Mouse (Mus musculus) monocyte, adult 5-6 weeks (primary cell): ENCODE data around the gene Ccdc97. TPM values are rescaled to one million over a fixed set of nuclear protein-coding genes. Genes with fewer than 3 reads are reported as not detected.

ENCODE experiments used
- ATAC-seq: fragments of 153-309, 156-312 bp; replicated peaks from 2 replicates; pipeline ENCODE4 v1.8.0; 2017; ENCODE audit warnings: mild to moderate bottlenecking; ENCODE audit not compliant: low TSS enrichment, insufficient number of reproducible peaks, severe bottlenecking, poor library complexity, low FRiP score
- total RNA-seq: library from RNA; stranded (forward); fragments of 200-1000, 200-491, 200-594 nt; gene quantifications from 3 replicates; pipeline ENCODE4 v1.2.3, GENCODE M21; 2017

The Ccdc97 gene
- total RNA-seq, 1 experiment from 2014 or later: 33.9 TPM

- no peak for ATAC-seq
Measured at GRCm38 (mm10) chr7:25676085-25676781, 42.7 kb downstream of the Ccdc97 start.

DNA sequence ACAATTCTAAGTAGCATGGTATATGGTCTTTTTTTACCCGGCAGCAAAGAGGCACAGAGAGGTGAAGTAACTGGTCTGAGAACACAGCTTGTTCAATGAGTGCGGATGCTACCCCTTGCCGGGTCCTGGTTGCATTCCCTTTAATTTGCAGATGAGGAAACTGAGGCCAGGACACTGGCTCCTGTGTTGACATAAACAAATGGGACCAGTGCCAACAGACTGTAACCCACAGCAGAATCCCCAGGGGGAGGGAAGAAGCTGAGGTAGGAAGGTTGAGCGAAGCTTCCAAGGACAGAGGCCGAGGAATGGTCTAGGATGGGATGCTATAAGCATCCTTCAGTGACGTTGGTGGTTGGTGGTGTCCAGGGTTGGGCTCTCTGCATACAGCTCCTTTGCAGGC, 43.5 kb downstream of the Ccdc97 start:
- ATAC-seq: no peak

DNA sequence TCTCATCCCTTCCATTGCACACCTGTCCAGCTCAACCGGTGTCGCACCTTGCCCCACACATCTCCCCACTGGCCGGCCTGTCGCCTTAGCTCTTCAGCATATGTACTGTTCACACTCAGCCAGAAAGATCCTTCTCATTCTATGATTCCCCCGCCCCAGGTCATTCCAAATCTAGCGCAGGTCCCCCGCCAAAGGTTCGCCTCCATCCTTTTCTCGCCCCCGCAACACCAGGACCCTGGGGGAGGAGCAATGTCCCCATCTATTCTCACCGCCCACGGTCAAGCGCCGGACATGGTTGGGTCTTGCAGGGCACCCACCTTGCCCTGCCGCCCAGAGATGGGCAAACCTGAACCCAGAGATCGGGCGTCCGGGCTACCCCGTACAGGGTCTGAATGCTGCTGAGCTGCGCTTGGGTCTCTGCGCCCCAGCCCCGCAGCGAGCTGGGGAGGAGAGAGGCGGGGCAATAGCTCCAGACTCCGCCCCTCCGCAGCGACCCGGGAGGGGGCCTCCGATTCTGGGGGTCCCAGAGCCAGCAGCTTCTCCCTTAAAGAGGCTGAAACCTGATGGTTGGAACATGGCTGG, 44.1 kb downstream of the Ccdc97 start, which contains the start of gene Tmem91:
Tmem91 (minus strand) TSS at position 448 of the 582 bp plus-strand sequence.
- ATAC-seq: 0 out of 2 replicates have a peak, but pooled peaks have one; percentile 1

DNA sequence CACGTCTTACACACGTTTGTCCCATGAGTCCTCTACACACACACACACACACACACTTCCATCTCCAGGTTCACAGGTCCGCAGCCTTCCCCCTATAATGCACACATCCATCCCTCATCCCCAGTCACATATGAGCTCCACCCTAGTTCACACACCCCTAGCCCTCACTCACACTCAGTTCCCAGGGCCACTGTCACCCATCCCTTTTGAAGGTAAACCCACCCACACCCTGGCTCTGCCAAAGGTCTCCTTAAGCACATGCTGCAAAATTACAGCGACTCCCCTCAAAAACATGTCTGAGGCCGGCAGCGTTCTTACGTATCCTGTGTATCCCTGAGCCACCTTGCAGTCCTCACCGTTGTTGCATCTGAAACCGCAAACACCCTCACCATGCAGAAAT, 44.6 kb downstream of the Ccdc97 start:
- no peak for ATAC-seq

DNA sequence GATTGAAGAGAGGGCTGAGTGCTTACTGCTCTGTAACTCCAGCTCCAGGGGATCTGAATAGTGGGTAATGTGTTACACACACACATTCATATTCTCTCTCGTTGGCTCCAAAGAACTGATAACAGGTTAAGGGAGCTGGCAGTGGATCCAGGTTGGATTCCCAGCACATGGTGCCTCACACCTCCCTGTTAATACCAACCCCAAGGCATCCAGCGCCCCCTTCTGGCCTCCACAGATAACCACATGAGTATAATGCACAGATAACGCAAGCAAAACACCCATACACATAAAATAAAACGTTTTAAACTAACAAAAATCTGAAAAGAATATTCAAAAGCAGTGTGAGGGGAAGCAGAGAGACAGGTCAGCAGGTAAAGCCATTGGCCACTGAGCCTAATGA, 46.4 kb downstream of the Ccdc97 start:
- ATAC-seq: no peak

- ATAC-seq: no peak
Measured at GRCm38 (mm10) chr7:25671686-25672085, 47.2 kb downstream of the Ccdc97 start.

- no peak for ATAC-seq
Measured at GRCm38 (mm10) chr7:25670096-25670495, 48.8 kb downstream of the Ccdc97 start.

GRCm38 (mm10) chr7:25669631-25670030, 49.3 kb downstream of the Ccdc97 start:
- no peak for ATAC-seq

DNA sequence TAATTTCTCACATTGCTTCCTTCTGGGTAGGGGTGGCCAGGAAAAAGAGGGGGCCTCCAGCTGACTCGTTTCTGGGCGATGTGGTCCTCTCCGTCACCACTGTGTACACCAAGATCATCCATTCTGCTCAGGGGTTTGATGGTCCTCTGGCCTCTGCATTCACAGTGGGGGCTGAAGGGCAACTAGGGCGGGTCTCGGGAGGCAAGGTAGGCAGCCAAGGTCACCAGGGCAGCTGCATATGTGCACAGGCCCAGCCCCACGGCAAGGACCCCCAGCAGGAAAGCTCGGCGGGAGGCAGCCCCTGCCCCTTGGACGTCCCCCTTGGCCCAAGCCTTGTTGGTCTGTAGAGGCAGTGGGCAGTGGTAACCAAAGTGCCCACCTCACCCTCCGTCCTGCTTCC, 49.7 kb downstream of the Ccdc97 start:
- ATAC-seq: no peak

- ATAC-seq: no peak
Measured at GRCm38 (mm10) chr7:25666381-25666780, 52.5 kb downstream of the Ccdc97 start.

Other genes with a start within 250 kb of the Ccdc97 start
- gene Ceacam1, start 241.5 kb downstream of the Ccdc97 start, total RNA-seq: 207 to 253 TPM (median 236 TPM) in 3 replicates
- 0.78 TPM in 1 of 3 replicates, not detected in the others for gene Ceacam2, start 179.2 kb downstream of the Ccdc97 start, total RNA-seq
- not detected in 3 replicates for gene Erich4, start 103.2 kb downstream of the Ccdc97 start, total RNA-seq
- 37.9 to 60.2 TPM (median 48.5 TPM) in 3 replicates for gene Dmac2, start 99.7 kb downstream of the Ccdc97 start, total RNA-seq
- 3.4 to 9.2 TPM (median 5.4 TPM) in 3 replicates for gene B3gnt8, start 92.4 kb downstream of the Ccdc97 start, total RNA-seq
- 21.4 to 28.0 TPM (median 26.7 TPM) in 3 replicates for gene Bckdha, start 60.1 kb downstream of the Ccdc97 start, total RNA-seq
- 20.9 to 26.6 TPM (median 23.0 TPM) in 3 replicates for gene Exosc5, start 59.9 kb downstream of the Ccdc97 start, total RNA-seq
- 0.29 to 1.2 TPM (median 0.96 TPM) in 3 replicates for gene Tmem91, start 43.9 kb downstream of the Ccdc97 start, total RNA-seq
- 29.3 to 50.4 TPM (median 44.2 TPM) in 3 replicates for gene B9d2, start 38.3 kb downstream of the Ccdc97 start, total RNA-seq
- gene Tgfb1, start 32.1 kb downstream of the Ccdc97 start, total RNA-seq: 59.4 to 115 TPM (median 71.4 TPM) in 3 replicates
- 116 to 171 TPM (median 131 TPM) in 3 replicates for gene Hnrnpul1, start 35.7 kb upstream of the Ccdc97 start, total RNA-seq
- gene Axl, start 69.6 kb upstream of the Ccdc97 start, total RNA-seq: 4.9 to 6.4 TPM (median 5.8 TPM) in 3 replicates
- gene Cyp2s1, start 97.8 kb upstream of the Ccdc97 start, total RNA-seq: not detected in 3 replicates
- not detected in 3 replicates for gene Cyp2b10, start 178.5 kb upstream of the Ccdc97 start, total RNA-seq